Mouse (Mus musculus) hindbrain, embryonic 13.5 days (tissue): ENCODE measurements around the gene Trp53i13. TPM values are rescaled to one million over a fixed set of nuclear protein-coding genes. Genes with fewer than 3 reads are reported as not detected.

ENCODE experiments used
- ATAC-seq: fragments of 200-750 bp; cut with Nextera tagmentation; 2 replicates; pipeline ENCODE4 v1.8.0; 2017; ENCODE audit warnings: moderate TSS enrichment; ENCODE audit not compliant: low FRiP score
- H3K27ac ChIP-seq: fragments of 300-500 bp; sonication (generic); 2 replicates; pipeline ENCODE4 v1.5.1; 2015; ENCODE audit warnings: inconsistent platforms, mild to moderate bottlenecking, moderate library complexity
- H3K27me3 ChIP-seq: fragments of 300-500 bp; sonication (generic); 2 replicates; pipeline ENCODE4 v1.6.1; 2015; ENCODE audit warnings: mild to moderate bottlenecking, inconsistent platforms
- H3K36me3 ChIP-seq: fragments of 300-500 bp; sonication (generic); 2 replicates; pipeline ENCODE4 v1.6.1; 2015; ENCODE audit warnings: mild to moderate bottlenecking, inconsistent platforms
- H3K4me1 ChIP-seq: fragments of 300-500 bp; sonication (generic); replicated peaks from 2 replicates; pipeline ENCODE4 v1.6.1; 2015; ENCODE audit warnings: inconsistent platforms
- H3K4me2 ChIP-seq: fragments of 300-500 bp; sonication (generic); 2 replicates; pipeline ENCODE4 v1.6.1; 2015; ENCODE audit warnings: inconsistent platforms, mild to moderate bottlenecking, moderate library complexity
- H3K4me3 ChIP-seq: fragments of 300-500 bp; sonication (generic); 2 replicates; pipeline ENCODE4 v1.5.1; 2015; ENCODE audit warnings: mild to moderate bottlenecking, inconsistent platforms
- H3K9ac ChIP-seq: fragments of 300-500 bp; sonication (generic); 2 replicates; pipeline ENCODE4 v1.6.1; 2015; ENCODE audit warnings: mild to moderate bottlenecking, inconsistent platforms
- H3K9me3 ChIP-seq: fragments of 300-500 bp; sonication (generic); 2 replicates; pipeline ENCODE4 v1.6.1; 2016; ENCODE audit warnings: inconsistent platforms
- WGBS: fragments of 180-500 bp; shearing (Covaris S2); methylation state at CpG from one replicate; pipeline ENCODE4 v1.1.7; 2015; 5-methylcytosine and 5-hydroxymethylcytosine counted together
- polyA plus RNA-seq: library from polyadenylated mRNA; unstranded; fragments of >200 nt; fragmentation: Nextera tagmentation; extraction: Ambion mirVana; gene quantifications from 2 replicates; pipeline ENCODE4 v1.2.1, GENCODE M21; 2015

Trp53i13 gene
- polyA plus RNA-seq, 1 experiment from 2014 or later = 15.5 TPM

DNA sequence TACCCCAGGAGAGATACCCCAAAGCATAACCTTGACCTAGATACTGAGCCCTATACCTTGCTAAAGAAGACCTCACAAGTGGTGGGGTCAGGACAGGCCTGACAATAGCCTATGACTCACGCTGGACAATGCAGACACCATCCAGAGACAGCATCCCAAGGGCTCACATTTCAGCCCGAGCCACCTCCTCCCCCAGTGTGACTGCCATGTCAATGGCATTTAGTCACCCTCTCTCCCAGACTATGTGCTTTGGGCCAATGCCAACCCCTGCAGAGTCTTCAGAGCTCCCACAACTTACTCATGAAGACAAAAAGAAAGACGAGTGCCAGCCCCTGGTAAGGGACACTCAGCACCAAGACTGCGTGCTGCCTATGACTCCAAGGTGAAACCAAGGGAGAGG is 51.1 kb downstream of the Trp53i13 start:
- no peak for ATAC-seq
- Histone ChIP-seq H3K4me2 (no peak overlapping the region), H3K9ac (no peak overlapping the region), H3K27me3 (peaks cover 96% of the 10 kb centered on the region), H3K9me3 (no peaks in the 10 kb centered on the region), H3K4me1 (peaks cover 28% of the 10 kb centered on the region), H3K36me3 (no peaks in the 10 kb centered on the region), H3K4me3 (no peak overlapping the region), H3K27ac (no peak overlapping the region)
- 44% methylated on average over 4 of the region's 4 CpGs for WGBS

DNA sequence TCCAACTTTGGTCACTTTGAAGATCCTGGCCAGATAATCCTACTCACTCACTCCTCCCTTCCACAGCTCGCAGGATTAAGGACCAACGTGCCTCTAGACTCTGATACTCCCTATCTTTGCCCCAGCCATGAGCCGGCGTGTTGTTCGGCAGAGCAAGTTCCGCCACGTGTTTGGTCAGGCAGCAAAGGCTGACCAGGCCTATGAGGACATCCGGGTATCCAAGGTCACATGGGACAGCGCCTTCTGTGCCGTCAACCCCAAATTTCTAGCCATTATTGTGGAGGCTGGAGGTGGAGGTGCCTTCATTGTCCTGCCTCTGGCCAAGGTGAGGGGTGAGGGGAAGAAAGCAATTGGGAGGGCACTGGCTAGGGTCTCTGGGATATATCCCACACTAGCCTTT is 52.0 kb downstream of the Trp53i13 start:
- 80% methylated on average over 10 of the region's 10 CpGs for WGBS
- H3K4me3 ChIP-seq = no peak overlapping the region
- H3K9ac ChIP-seq = no peak overlapping the region
- H3K36me3 ChIP-seq = peaks cover 4% of the 10 kb centered on the region; the same call in 1 of the 2 replicates
- ATAC-seq = no peak
- H3K27ac ChIP-seq = no peak overlapping the region
- H3K4me2 ChIP-seq = no peak overlapping the region
- H3K27me3 ChIP-seq = peaks cover 91% of the 10 kb centered on the region
- no peaks in the 10 kb centered on the region for H3K9me3 ChIP-seq
- peaks cover 28% of the 10 kb centered on the region for H3K4me1 ChIP-seq

DNA sequence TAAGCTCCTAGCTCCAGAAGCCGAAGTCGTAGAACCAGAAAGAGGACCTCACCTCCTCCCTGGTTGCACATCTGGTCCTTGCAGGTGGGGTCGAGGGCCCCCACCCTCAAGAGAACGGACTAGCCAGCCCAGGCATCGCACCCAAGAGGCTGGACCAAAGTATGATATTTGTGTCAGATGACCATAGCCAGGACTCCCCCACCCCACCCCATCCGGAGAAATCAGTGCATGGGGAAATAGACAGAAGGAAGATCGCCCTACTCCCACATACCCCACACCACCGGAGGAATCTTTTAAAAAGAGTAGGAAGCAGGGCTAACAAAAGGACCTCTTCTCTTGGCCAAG is 52.7 kb downstream of the Trp53i13 start:
- H3K27ac ChIP-seq = no peak overlapping the region
- peaks cover 84% of the 10 kb centered on the region for H3K27me3 ChIP-seq
- ATAC-seq = no peak
- H3K4me3 ChIP-seq = peak overlapping the region; percentile 58; the same call in 1 of the 2 replicates
- no peaks in the 10 kb centered on the region for H3K9me3 ChIP-seq
- peak overlapping the region; percentile 77; the same call in 1 of the 2 replicates for H3K9ac ChIP-seq
- WGBS = 53% methylated on average over 8 of the region's 8 CpGs
- H3K4me2 ChIP-seq = peak overlapping the region; percentile 99
- peaks cover 27% of the 10 kb centered on the region for H3K4me1 ChIP-seq
- peaks cover 4% of the 10 kb centered on the region; the same call in 1 of the 2 replicates for H3K36me3 ChIP-seq

DNA sequence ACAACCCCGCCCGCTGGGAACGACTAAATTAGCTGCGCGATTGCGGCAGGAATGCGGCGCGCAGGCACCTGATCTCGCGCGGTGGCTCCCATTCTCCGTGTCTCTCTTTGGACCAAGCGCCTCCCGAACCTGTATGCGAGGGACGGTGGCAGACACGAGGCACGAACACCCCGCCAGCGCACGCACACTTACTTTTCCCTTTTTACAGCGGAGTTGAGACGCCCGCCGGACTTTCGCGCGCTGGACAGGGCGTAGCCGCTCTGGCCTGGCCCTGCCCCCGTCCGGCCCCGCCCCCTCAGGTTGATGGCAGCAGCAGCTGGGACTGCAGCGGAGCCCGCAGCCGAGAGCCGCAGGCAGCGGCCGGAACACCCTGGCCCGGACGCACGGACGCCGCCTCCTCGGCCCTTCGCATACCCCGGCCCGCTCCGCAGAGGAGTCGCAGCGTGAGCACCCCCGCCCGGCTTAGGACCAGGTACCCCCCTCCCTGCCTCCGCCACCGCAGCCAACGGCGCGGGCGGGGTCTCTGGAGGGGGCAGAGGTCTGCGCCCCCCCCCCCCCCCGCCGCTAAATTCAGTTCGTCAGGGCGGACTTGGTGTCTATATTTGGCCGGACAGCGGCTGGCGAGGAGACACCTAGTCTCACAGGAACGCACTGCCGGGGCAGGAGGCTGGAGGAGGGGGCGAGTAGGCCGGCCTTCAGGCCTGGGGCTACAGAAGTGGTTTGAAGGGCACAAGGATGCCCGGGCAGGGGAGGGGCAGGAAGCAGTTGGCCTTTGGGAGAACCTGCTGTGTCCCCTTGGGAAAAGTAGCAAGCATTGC is 53.3 kb downstream of the Trp53i13 start, which contains the start of gene Coro6:
TSS of gene Coro6 (plus strand) at position 129 of the 818 bp plus-strand sequence.
- Histone ChIP-seq H3K4me2 (peak within 1 kb of the TSS; percentile 99), H3K9me3 (no peaks in the 10 kb centered on the region), H3K4me1 (peaks cover 21% of the 10 kb centered on the region), H3K36me3 (peaks cover 4% of the 10 kb centered on the region; the same call in 1 of the 2 replicates), H3K4me3 (peak within 1 kb of the TSS; percentile 58), H3K9ac (peak within 1 kb of the TSS; percentile 77), H3K27me3 (peaks cover 78% of the 10 kb centered on the region), H3K27ac (no peak within 1 kb of the TSS)
- WGBS = 0% methylated on average over 64 of the region's 73 CpGs
- peak; percentile 35; the same call in 1 of the 2 replicates for ATAC-seq

DNA sequence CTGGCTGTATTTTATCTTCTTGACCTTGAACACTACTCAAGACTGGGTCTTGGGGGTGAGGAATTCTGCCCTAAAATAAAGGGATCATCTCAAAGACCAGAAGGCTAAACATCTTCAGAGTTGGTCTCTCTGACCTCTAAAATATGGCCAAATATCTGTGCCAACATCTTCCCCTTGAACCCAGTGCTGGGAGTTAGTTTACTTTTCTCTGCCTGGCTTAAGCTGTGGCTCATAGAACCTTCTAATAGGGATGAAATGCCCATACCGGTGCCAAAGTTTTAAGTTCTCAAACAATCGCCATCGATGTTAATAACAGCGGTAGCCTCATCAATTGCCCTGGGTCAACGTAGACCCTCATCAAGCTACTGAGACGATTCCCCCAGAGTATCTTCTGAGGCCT is 53.9 kb downstream of the Trp53i13 start:
- Histone ChIP-seq H3K36me3 (peaks cover 4% of the 10 kb centered on the region; the same call in 1 of the 2 replicates), H3K27ac (no peak overlapping the region), H3K4me1 (peaks cover 18% of the 10 kb centered on the region), H3K9me3 (no peaks in the 10 kb centered on the region), H3K9ac (peak overlapping the region; percentile 77), H3K4me3 (peak overlapping the region; percentile 58), H3K4me2 (peak overlapping the region; percentile 99), H3K27me3 (peaks cover 72% of the 10 kb centered on the region)
- WGBS = 10% methylated on average over 6 of the region's 6 CpGs
- ATAC-seq = no peak

Other genes with a start within 250 kb of the Trp53i13 start
- 0.12 and 0.19 TPM in 2 replicates for gene Coro6, start 53.6 kb downstream of the Trp53i13 start, polyA plus RNA-seq
- gene Ankrd13b, start 26.3 kb downstream of the Trp53i13 start, polyA plus RNA-seq = 29.4 and 31.0 TPM in 2 replicates
- gene Git1, start 22.4 kb downstream of the Trp53i13 start, polyA plus RNA-seq = 14.3 and 15.1 TPM in 2 replicates
- 1.9 and 3.3 TPM in 2 replicates for gene Abhd15, start 859 bp downstream of the Trp53i13 start, polyA plus RNA-seq
- gene Gm10392, start 3.2 kb upstream of the Trp53i13 start, polyA plus RNA-seq = not detected in 2 replicates
- 23.2 and 23.7 TPM in 2 replicates for gene Taok1, start 91.8 kb upstream of the Trp53i13 start, polyA plus RNA-seq
- gene Nufip2, start 170.2 kb upstream of the Trp53i13 start, polyA plus RNA-seq = 4.2 and 4.6 TPM in 2 replicates
- 1.2 and 1.6 TPM in 2 replicates for gene Cryba1, start 209.3 kb upstream of the Trp53i13 start, polyA plus RNA-seq
- 45.4 and 54.0 TPM in 2 replicates for gene Myo18a, start 247.3 kb upstream of the Trp53i13 start, polyA plus RNA-seq